Mouse (Mus musculus) kidney, adult 8-10 months (tissue): Measurements from ENCODE around the gene Fpr-rs7.

Experiments
- DNase-seq, 2 experiments: peaks; one replicate each; pipeline ENCODE4 v3.0.0; 2022

Gene Fpr-rs7

GRCm38 (mm10) chr17:20114126-20114525 is at the start of gene Fpr-rs7:
Gene Fpr-rs7, minus strand, starts transcription at chr17:20114226.
- no peak for DNase-seq

GRCm38 (mm10) chr17:20074090-20074489 is 39.9 kb downstream of the Fpr-rs7 start:
- no peak for DNase-seq

- no peak for DNase-seq
These were observed 42.2 kb downstream of the Fpr-rs7 start for GRCm38 (mm10) chr17:20071656-20072396.
